Mouse (Mus musculus): Measurements from ENCODE around the gene Card11.

The Card11 gene

DNA sequence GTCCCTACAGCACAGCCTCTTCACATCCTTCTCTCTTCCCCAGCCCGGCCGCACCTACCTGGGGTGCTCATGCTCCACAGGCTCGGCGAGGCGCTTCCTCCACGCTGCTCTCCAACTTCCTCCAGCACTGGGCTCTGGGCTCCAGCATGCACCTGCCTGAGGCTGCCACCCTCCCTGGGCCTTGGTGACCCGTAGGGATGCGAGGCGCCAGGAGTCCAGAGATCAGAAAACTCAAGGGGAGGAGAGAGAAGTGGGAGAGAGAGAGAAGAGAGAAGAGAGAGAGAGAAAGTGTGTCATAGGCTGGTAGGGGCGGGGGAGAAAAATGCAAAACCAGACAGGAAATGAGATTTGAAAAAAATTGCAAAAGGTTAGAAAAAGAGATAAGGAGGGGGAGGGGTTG, at the start of gene Card11:
Gene Card11 (minus strand): TSS at position 234 of the 400 bp plus-strand sequence.
- no peak for DNase-seq

DNA sequence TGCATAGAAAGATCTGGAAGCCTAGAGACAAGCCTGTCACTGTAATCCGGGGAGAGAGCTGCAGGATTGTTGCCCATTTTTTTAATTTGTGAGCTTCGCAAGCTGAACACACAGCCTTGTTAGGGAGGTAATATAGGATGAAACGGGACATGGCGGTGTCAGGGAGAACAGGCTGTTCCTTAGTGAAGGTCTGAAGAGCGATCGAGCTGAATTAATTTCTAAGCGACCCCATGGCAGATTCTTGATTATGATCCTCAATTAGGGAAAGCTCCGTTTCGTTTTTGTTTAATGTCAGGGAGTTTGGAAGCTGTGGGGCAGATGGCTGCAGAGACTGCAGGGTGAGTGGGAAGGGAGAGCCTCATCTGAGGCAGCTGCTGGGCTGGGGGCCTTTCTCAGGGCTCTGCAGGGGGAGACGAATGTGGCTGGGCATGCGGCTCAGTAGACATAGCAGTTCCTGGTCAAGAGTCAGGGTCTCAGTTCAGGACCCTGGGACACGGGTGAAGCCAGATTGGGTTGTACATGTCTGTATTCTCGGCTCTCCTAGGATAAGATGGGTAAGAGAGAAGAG, 47.4 kb upstream of the Card11 start:
- DNase-seq = no peak

DNA sequence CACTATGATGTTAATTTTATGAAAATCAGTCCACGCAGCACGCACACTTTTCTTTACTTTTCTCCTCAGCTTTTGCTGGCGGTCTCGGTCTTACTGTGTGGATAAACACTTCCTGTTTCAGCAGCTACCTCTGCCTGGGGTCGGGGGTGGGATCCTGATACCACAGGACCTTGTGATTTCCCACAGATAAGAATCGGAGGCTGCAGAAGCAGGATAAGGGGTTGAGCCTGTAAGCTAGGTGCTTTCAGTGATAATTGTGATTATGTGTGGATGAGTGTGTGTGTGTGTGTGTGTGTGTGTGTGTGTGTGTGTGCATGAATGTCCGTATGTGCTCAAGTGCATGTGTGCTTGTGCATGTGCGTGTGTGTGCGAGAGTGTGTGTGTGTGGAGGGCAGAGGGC, 44.6 kb upstream of the Card11 start:
- no peak for DNase-seq

DNA sequence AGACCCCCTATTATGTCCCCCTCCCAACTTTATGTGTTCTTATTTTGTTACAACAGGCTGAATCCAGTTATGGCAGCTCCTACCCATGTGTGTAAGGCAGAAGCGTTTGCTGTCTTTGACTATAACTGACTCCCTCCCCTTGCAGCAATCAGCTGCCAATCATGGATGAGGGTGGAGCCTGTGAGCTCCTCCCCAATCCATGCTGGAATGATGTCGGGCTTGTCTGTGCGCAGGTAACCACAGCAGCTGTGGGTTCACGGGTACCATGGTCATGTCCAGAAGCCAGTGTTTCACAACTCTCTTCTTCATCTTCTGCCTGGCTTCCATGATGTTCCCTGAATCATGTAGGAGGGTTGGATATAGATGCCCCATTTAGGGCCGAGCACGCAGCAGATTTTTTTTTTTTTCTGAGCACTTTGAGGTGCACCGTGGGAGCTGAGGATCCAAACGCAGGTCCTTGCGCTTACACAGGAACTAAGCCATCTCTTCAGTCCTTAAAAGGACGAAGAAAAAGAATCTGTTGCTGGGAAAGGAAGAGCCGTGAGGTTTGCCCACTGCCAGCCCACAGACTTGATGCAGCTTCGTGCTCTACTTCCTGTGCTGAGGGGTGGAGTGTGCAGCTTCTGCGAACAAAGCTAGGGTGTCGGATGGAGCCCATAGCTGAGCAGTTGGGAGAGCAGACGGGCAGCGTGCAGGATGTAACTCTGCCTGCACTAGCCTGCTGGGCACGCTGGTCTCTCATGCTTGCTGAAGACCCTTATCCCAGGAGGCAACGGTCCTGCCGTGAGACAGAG, 43.5 kb upstream of the Card11 start:
- peak; percentile 38 for DNase-seq

DNA sequence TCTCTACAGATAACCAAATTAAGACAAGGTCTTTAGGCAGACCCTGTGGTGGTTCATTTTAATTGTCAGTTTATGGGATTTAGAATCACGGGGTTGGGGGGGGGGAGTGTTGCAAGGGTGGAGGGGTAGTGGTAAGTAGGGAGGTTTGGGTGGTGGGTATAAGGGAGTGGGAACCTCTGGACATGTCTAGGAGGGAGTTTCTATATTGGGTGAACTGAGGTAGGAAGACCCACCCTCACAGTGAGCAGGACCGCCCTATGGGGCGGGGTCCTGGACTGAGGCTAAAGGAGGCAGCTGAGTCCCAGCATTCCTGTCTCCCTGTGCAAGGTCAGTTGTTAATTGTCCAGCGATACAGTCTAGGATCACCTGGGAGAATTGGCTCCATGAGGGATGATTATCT, 42.0 kb upstream of the Card11 start:
- no peak for DNase-seq

DNA sequence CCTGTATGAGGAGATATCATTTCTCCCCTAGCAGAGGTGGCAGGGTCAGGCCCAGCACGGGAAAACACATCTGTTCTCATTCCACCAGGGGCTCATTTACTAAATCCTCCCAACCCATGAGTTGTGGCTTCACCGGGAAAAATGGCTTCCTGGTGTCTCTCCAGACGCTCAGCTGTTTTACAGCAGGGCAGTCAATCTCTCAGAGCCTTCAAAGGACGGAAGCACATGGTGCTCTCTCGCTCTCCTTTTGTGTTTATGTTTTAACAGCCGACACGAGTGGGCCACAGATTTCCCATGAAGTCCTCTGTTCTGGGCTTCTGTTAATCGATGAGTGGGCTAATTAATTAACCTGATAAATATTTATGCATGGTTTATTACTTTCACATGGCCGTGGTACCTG, 40.5 kb upstream of the Card11 start:
- DNase-seq = no peak

DNA sequence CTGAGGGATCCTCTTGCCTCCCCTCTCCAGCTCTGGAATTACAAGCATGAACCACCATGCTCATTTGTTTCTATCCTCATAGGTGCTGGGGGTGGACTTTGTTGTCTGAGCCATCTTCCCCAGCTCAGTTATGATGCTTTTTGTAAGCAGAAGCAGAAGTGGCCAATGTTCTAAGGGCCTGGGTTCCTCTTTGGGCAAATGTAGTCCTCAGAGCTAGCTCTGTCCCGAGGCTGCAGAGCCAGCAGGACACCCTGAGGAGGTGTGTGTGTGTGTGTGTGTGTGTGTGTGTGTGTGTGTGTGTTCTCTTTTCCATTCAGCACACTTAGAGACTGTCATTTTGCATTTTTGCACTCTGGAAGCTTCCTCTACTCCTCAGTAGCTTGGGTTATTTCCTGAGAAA, 38.0 kb upstream of the Card11 start:
- DNase-seq = no peak

DNA sequence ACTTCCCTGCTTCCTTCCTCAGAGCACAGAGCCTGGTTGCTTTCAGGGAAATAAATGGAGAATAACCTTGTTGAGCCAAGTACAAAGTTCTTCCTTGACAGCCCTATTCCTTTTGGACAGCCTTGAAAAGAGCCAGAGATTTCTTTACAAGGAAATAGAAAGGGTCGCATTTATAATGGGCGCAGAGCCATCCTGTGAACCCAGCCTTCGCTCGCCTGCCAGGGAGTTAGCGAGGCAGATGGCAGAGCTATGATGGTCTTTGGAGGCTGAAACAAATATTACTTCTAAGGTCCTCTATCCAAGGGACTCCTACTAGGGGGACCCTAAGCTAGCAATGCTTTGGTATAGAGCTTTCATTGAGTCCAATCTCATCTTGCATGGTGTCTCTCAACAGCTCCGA, 35.0 kb upstream of the Card11 start:
- DNase-seq = no peak

DNA sequence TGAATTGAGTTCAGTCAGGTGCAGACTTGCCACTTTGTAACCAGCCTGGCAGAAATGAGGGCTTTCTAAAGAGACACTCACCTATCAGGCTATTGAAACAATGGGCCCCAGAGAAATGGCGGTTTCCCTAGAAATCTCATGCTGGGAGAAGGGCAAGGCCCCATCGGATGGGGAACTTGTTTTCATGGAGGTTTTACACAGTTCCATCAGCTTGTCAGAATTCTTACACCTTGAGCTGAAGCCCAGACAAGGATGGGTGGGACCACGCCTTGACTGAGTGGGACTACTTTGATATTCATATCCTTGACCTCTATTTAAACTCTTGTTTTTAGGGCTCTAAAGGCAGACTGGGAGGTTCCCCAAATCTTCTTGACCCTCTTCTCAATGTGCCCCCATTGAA, 33.9 kb upstream of the Card11 start:
- no peak for DNase-seq

DNA sequence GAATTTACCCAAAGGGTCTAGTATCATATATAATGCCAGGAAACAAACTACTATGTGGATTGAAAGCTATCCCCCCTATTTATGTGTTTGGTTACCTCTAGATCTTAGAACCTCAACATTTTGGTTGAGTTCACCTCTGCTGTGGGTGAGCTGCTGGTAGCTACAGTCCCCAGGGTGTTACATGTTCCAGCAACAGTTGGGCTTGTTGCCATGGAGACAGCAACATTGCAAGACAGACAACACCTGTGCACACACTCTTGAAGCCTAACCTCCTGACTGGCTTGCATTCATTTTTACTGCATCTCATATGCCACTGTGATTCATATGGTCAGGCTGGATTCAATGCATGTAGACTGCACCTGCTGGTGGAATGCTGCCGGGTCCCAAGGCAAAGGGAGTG, 32.6 kb upstream of the Card11 start:
- DNase-seq = no peak

DNA sequence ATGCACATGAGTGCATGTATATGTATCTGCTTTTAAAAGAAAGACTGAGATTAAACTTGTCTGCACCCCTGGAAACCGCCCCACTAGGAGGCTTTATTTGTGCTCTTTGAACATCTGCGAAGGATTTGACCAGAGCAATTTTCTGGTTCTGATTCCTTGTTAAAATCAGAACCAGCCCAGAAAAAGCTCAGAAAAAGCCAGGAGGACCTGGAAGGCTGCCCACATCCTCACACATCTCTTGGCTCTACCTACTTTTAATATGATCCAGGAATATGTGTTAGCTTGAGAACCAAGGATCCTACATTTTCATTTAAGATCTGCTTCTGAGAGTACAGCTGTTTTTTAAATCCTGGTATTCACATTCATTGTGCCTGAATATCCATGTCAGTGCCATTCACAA, 29.0 kb upstream of the Card11 start:
- peak; percentile 53 for DNase-seq

DNA sequence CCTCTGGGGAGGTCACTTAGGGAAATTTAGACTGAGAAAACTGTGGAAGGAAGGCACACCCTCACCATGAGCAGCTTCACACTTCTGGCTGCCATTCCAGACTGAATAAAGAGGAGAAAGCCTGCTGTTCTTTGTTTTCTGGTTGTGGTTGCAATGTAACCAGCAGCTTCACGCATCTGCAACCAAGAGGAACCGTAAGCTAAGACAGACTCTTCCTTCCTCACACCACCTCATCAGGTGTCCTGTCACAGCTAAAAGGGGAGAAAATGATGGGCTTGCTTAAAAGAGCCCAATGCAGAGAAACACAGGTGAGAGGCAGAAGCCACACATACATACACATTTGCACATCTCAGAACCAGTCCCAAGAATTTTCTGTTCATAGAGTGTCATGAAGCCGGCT, 25.3 kb upstream of the Card11 start:
- no peak for DNase-seq

DNA sequence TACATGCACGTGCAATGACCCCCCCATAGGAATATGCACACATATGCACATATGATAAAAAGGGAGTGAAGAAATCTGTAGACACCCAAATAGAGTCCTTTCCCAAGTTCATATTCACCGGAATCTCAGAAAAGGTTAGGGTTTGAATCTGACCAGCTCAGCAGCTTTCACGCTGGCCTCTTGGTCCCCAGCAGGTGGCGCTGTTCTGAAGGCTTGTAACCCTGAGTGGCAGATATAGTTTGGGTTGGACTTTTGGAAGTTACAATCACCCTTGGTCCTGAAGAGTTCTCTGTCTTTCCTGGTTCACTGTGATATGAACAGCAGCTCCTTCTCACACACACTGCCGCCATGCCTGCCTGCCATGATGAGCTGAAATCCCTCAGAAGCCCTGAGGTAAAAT, 24.1 kb upstream of the Card11 start:
- DNase-seq = no peak

DNA sequence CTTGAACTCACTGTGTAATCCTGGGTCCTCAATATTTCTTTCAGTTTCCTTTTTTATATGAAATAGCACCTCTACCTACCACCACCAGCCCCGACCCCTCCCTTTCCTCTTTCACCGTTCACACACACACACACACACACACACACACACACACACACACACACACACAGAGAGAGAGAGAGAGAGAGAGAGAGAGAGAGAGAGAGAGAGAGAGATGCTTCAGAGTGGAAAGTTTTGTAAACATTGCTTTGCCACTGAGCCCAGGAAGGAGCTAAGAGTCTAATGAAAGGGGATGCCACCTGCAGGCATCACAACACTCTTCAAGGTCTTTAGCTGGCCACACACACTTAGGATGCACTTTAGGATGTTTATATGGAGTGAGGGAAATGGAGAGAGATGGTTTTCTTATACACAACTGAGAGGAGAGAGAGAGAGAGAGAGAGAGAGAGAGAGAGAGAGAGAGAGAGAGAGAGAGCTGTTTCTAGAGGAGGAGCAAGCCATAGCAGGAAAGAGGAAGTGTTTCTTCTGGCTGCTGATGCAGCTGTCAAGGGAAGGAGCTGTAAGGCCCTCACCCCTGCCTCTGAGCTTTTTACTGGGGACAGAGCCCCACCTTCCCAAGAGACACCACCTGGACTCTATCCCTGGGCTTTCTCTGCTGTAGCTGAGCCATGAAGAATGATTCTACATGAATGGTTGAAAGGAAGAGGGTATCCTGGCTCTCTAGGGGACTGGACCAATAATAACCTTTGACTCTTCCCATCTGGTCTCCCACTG, 17.7 kb upstream of the Card11 start:
- DNase-seq = no peak

DNA sequence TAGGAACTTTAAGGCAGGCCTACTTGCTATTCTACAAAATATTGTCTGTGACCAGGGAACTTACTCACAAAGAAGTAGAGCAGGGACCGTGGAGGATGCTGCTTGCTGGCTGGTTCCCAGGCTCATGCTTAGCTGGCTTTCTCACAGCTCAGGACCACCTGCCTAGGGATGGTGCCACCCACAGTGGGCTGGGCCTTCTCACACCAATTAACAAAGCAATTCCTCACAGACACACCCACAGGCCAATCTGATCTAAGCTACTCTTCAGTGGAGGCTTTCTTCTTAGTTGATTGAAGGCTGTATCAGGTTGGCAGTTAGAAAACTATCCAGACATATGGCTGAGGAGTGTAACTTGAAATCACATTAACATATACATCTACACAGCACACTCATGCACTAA, 15.7 kb upstream of the Card11 start:
- DNase-seq = no peak

DNA sequence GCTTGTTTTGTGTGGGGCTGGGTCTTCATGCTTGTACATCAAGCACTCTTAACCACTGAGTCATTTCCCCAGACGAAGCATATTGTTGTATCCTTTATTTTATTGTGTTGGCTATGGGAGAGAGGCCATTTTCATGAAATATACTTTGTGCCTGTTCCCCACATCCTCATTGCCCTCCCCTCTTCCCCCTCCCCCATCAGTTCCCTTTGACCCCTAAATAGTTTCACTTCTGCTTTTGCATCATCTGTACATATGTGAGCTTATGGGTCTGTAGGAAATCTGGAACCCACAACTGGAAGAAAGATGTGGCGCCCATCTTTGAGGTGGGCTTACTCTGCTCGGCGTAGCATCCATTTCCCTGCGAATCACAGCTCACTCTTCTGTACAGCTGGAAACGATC, 13.8 kb upstream of the Card11 start:
- no peak for DNase-seq

DNA sequence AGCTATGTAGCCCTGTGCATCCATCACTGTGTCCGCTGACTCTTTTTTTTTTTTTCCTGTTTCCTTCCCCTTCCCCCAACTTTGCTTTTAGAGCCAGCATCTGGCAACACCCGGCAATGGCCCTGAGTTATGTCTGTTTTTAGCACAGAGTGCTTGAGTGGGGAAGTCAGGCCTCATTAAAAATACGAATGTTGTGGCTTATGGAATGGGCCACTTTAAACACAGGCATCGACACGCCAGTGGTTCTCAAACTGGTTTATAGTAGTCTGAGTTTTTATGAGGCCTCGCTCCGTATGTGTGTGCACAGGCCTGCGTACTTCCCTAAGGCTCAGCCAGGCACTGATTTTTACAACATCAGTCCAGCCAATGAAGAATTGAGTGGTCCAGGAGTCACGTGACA, 13.1 kb upstream of the Card11 start:
- DNase-seq = no peak

DNA sequence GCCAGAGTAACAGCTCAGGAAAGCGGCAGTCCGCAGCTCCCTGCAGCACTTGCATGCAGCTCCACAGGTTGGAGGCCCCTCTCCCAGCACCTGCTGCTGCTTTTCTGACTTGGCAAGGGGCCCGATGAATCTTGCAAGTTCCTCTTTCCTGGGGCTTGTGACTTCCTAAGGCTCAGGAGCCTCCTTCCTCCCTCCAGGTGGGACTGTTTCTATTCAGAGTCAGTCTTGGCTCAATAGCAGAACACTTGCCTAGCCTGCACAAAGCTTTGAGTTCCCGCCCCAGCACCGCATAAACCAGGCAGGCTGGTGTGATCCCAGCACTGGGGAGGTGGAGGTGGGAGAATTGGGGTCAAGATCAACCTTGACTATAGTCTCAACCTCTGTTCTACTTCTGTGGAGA, 5.1 kb upstream of the Card11 start:
- DNase-seq = no peak

DNA sequence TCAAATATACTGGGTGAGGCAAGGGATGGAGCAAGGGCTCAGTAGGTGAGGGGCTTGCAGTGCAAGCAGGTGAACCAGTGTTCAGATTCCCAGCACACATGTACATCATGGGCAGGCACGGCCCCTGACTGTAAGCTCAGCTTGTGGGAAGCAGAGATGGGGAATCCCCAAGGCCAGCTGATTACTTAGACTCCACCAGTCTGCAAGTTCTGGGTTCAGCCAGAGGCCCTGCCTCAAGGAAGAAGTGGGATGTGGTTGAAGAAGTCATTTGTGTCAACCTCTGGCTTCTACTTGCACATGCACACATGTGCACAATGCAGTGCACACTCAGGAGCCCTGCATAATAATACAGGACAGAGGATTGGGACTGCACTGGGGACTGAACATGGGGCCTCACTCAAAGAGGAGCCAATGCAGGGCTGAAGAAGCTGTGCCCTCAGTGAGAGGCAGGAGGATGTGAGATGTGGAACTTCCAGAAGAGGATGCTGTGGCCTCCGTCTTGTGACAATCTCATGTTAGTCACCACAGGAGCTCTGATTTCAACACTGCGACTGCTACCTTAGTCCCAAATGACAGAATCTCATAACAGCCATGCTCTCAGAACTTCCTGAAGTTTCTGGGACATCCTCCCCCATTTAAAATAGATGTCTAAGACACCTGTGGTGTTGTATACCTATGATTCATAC, 3.8 kb upstream of the Card11 start:
- no peak for DNase-seq

DNA sequence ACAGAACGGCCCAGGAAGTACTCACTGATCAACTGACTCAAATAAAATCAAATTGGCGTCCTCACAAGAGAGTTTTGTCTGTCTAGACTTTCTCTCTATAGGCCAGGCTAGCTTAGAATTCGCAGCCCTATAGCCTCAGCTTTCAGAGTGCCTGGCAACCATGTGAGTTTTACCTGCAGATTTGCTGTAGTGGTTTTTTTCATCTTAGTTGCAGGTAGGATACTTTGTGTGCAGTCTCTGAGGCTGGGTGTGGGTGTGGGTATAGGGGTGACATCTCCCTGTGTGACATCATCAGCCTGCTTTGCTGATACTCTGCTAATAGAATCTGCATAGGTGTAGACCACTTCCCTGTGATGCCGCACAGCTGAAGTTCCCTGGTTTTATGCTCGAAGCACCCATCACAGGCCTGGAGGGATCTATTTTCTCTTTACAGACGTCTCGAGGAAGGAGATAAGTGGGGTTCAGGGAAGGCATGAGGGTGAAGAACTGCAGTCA, 1.2 kb downstream of the Card11 start:
- no peak for DNase-seq

DNA sequence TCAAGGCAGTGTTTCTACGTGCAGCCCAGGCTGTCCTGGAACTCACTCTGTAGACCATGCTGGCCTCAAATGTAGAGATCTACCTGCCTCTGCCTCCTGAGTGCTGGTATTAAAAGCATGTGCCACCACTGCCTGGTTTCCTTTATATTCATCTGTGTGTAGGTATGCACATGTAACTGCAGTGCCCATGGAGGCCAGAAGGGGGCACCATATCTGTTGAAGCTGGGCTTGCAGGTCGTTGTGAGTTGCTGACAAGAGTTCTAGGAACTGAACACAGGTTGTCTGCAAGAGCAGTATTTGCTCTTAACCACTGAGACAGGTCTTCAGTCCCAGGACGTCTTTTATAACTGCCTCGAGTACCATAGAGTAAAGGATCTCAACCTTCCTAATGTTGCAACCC, 2.6 kb downstream of the Card11 start:
- DNase-seq = no peak

DNA sequence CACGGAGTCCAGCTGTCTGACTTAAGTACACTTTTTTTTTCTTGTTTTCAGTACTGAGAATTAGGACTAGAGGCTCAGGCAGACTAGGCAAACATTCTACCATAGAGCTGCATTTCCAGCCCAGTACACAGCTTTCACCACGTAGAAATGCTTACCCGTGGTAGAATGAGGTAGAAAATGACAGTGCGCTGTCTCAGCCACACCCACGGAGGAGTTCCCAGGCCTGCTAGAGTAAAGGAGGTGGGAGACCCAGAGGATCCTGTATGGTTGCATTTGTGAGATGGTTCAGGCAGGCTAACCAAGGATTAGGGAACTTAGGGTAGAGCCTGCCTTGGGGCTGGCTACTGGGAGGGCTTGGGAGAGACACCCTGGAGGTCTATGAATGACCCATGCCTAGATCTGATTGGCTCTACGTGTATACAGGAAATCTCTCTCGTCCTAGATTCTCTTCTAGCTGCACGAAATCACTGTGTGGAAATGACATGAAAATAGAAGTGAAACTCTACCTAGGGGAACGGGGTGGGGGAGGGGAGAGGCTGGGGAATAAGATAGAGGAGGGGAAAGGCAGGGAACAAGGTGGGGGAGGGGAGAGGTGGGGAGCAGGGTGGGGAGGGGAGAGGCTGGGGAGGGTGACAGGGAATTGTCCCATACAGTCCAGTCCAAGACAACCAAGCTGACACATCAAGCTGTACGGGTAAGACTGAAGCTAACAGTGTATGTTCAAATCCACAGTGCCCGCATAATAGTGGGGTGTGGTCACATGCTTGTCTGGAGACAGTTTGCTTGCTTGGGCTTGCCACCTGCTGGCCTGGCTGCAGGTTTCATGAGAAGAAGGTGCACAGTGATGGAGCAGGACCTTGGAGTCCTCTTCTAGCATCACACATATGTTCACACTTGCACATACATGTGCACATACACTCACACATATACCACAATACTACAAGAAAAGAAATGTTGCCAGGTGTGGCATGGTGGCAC, 8.0 kb downstream of the Card11 start:
- DNase-seq = no peak
